Mouse (Mus musculus) lung, postnatal 10 days (tissue): ENCODE results near the gene Birc6.

ENCODE experiments used
- DNase-seq: peaks from one replicate; pipeline ENCODE4 v3.0.0; 2021

Gene Birc6

GRCm38 (mm10) chr17:74711627-74712026 lies 183.5 kb downstream of the Birc6 start:
- DNase-seq = no peak

GRCm38 (mm10) chr17:74715128-74715527 lies 187.0 kb downstream of the Birc6 start:
- no peak for DNase-seq

- no peak for DNase-seq
Observed at GRCm38 (mm10) chr17:74715724-74716123, 187.6 kb downstream of the Birc6 start.

GRCm38 (mm10) chr17:74716643-74717042 lies 188.5 kb downstream of the Birc6 start:
- DNase-seq = no peak

GRCm38 (mm10) chr17:74717091-74717617 lies 189.1 kb downstream of the Birc6 start:
- no peak for DNase-seq

GRCm38 (mm10) chr17:74717618-74718151 lies 189.6 kb downstream of the Birc6 start, which contains the start of gene Ttc27:
Ttc27 (plus strand) TSS chr17:74717732.
- peak; percentile 98 for DNase-seq

GRCm38 (mm10) chr17:74732872-74733271 lies 204.8 kb downstream of the Birc6 start:
- no peak for DNase-seq

- no peak for DNase-seq
Observed at GRCm38 (mm10) chr17:74735392-74735791, 207.3 kb downstream of the Birc6 start.

GRCm38 (mm10) chr17:74749659-74750058 lies 221.6 kb downstream of the Birc6 start:
- DNase-seq = no peak

GRCm38 (mm10) chr17:74751026-74751425 lies 222.9 kb downstream of the Birc6 start:
- no peak for DNase-seq
